Mouse (Mus musculus): ENCODE measurements around the gene Txndc9. TPM values are rescaled to one million over a fixed set of nuclear protein-coding genes. Genes with fewer than 3 reads are reported as not detected.

Gene Txndc9
- polyA plus RNA-seq, 1 experiment from 2014 or later = 173 TPM

GRCm38 (mm10) chr1:37965571-37965970, 32.1 kb downstream of the Txndc9 start:
- Histone ChIP-seq H3K4me3 (no peak overlapping the region), H3K27ac (replicated peaks) (no peak overlapping the region), H3K4me1 (replicated peaks) (no peaks in the 10 kb centered on the region), H3K36me3 (no peaks in the 10 kb centered on the region), H3K27me3 (no peaks in the 10 kb centered on the region), H3K9me3 (no peaks in the 10 kb centered on the region), H3K4me2 (no peak overlapping the region), H3K9ac (no peak overlapping the region)
- 41% methylated on average over 10 of the region's 10 CpGs for WGBS
- ATAC-seq (ENCODE audit: low read depth) = no peak

GRCm38 (mm10) chr1:37959486-37959885, 38.2 kb downstream of the Txndc9 start:
- 59% methylated on average over 5 of the region's 5 CpGs for WGBS
- Histone ChIP-seq H3K9ac (no peak overlapping the region), H3K4me3 (no peak overlapping the region), H3K36me3 (no peaks in the 10 kb centered on the region), H3K4me2 (no peak overlapping the region), H3K4me1 (replicated peaks) (0 out of 2 replicates have a peak, but pooled peaks cover 7% of the 10 kb centered on the region), H3K27ac (replicated peaks) (no peak overlapping the region), H3K9me3 (no peaks in the 10 kb centered on the region), H3K27me3 (no peaks in the 10 kb centered on the region)
- no peak for ATAC-seq (ENCODE audit: low read depth)

DNA sequence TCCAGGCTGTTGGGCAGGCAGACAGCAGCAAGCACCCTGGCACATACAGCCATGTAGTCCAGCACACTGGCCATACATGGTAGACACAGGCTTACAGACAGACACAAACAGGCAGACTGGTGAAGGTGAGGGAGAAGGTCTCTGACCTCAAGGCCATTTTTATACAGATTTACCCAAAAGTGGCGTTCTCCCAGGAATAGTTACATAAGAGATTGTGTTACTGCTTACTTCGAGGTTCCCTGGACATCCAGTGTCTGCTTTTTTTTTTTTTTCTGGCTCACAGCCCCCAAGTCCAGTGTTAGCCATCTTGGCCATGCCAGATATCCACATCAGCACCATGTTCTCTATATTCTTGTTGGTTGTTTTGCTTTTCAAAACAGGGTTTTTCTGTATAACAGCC, 39.2 kb downstream of the Txndc9 start:
- 82% methylated on average over 2 of the region's 2 CpGs for WGBS
- ATAC-seq (ENCODE audit: low read depth) = no peak
- no peak overlapping the region for H3K27ac ChIP-seq (replicated peaks)

DNA sequence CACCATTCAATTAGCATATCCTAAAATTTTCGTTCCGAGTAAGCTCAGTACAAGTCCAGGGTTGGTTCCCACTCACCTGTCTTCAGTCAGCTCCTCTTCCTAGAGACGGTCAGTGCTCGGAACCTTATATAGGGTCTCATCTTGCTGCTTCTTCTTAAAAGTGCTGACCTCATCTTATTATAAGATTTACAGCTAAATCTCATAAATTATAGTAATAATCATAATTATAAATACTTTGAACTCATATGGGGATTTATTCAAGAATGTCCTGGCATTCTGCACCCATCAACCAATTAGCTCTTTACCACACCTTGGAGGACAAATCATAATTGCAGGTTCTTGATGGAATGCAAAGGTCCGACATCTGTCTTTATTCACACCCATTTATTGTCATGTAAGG, 40.0 kb downstream of the Txndc9 start, which contains the start of gene Lyg1:
Gene Lyg1 (minus strand): TSS at position 101 of the 400 bp plus-strand sequence.
- Histone ChIP-seq H3K27ac (replicated peaks) (no peak within 1 kb of the TSS), H3K27me3 (no peaks in the 10 kb centered on the region), H3K9ac (no peak within 1 kb of the TSS), H3K4me3 (no peak within 1 kb of the TSS), H3K9me3 (no peaks in the 10 kb centered on the region), H3K4me1 (replicated peaks) (0 out of 2 replicates have a peak, but pooled peaks cover 7% of the 10 kb centered on the region), H3K36me3 (no peaks in the 10 kb centered on the region), H3K4me2 (no peak within 1 kb of the TSS)
- 82% methylated on average over 5 of the region's 5 CpGs for WGBS
- ATAC-seq (ENCODE audit: low read depth) = no peak

More for the DNA sequence above, 39.2 kb downstream of the Txndc9 start:
- Histone ChIP-seq H3K9me3 (no peaks in the 10 kb centered on the region), H3K27me3 (no peaks in the 10 kb centered on the region), H3K4me2 (no peak overlapping the region), H3K9ac (no peak overlapping the region), H3K36me3 (no peaks in the 10 kb centered on the region), H3K4me3 (no peak overlapping the region), H3K4me1 (replicated peaks) (0 out of 2 replicates have a peak, but pooled peaks cover 7% of the 10 kb centered on the region)

- H3K27ac ChIP-seq (replicated peaks) = no peak overlapping the region
- peak; percentile 72; the same call in 1 of the 2 replicates for ATAC-seq (ENCODE audit: low read depth)
These were observed 40.8 kb downstream of the Txndc9 start for GRCm38 (mm10) chr1:37956690-37957431.

GRCm38 (mm10) chr1:37955251-37955650, 42.4 kb downstream of the Txndc9 start:
- 0 out of 2 replicates have a peak, but pooled peaks cover 7% of the 10 kb centered on the region for H3K4me1 ChIP-seq (replicated peaks)
- ATAC-seq (ENCODE audit: low read depth) = no peak
- no peaks in the 10 kb centered on the region for H3K27me3 ChIP-seq
- H3K27ac ChIP-seq (replicated peaks) = no peak overlapping the region
- WGBS = 85% methylated on average over 2 of the region's 2 CpGs
- no peak overlapping the region for H3K4me3 ChIP-seq
- no peak overlapping the region for H3K9ac ChIP-seq
- H3K4me2 ChIP-seq = no peak overlapping the region
- H3K36me3 ChIP-seq = no peaks in the 10 kb centered on the region
- no peaks in the 10 kb centered on the region for H3K9me3 ChIP-seq

More at GRCm38 (mm10) chr1:37956690-37957431, 40.8 kb downstream of the Txndc9 start:
- H3K4me3 ChIP-seq = no peak overlapping the region
- no peaks in the 10 kb centered on the region for H3K36me3 ChIP-seq
- 0 out of 2 replicates have a peak, but pooled peaks cover 7% of the 10 kb centered on the region for H3K4me1 ChIP-seq (replicated peaks)
- H3K9ac ChIP-seq = no peak overlapping the region
- H3K9me3 ChIP-seq = no peaks in the 10 kb centered on the region
- WGBS = 22% methylated on average over 3 of the region's 3 CpGs
- no peaks in the 10 kb centered on the region for H3K27me3 ChIP-seq
- H3K4me2 ChIP-seq = no peak overlapping the region

DNA sequence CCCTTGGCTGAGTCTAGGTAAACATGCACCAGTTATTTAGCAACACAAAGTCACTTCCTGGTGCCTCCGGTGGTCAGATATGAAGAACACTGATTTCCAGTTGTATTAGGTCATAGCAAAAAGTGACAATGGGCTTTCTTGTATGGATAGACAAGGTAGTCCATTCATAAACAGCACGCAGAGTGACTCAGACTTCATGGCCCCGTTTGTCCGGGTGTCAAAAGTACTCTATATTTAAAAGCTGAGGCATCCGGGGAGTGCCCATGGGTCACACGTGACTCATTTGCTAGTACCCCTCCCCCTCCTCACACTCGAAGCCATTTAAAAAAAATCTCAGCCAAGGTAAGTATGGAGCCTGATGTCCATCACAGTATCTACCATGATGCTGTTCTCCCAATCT, 42.9 kb downstream of the Txndc9 start:
- no peaks in the 10 kb centered on the region for H3K27me3 ChIP-seq
- no peak overlapping the region for H3K27ac ChIP-seq (replicated peaks)
- H3K4me2 ChIP-seq = no peak overlapping the region
- WGBS = 86% methylated on average over 7 of the region's 7 CpGs
- no peaks in the 10 kb centered on the region for H3K36me3 ChIP-seq
- no peak for ATAC-seq (ENCODE audit: low read depth)
- H3K4me1 ChIP-seq (replicated peaks) = 0 out of 2 replicates have a peak, but pooled peaks cover 7% of the 10 kb centered on the region
- H3K9me3 ChIP-seq = no peaks in the 10 kb centered on the region
- no peak overlapping the region for H3K4me3 ChIP-seq
- H3K9ac ChIP-seq = no peak overlapping the region

GRCm38 (mm10) chr1:37948906-37949305, 48.8 kb downstream of the Txndc9 start:
- ATAC-seq (ENCODE audit: low read depth) = no peak
- Histone ChIP-seq H3K27me3 (no peaks in the 10 kb centered on the region), H3K4me1 (replicated peaks) (no peaks in the 10 kb centered on the region), H3K27ac (replicated peaks) (no peak overlapping the region), H3K4me2 (no peak overlapping the region), H3K4me3 (no peak overlapping the region), H3K9me3 (no peaks in the 10 kb centered on the region), H3K9ac (no peak overlapping the region), H3K36me3 (no peaks in the 10 kb centered on the region)
- WGBS = 81% methylated on average over 2 of the region's 2 CpGs

Other genes with a start within 250 kb of the Txndc9 start
- gene Tsga10, start 131.5 kb downstream of the Txndc9 start, polyA plus RNA-seq (2015; fragmentation: Nextera tagmentation; extraction: Ambion mirVana) = 19.1 and 20.6 TPM in 2 replicates
- gene Lipt1, start 126.2 kb downstream of the Txndc9 start, polyA plus RNA-seq (2015; fragmentation: Nextera tagmentation; extraction: Ambion mirVana) = 6.9 and 8.7 TPM in 2 replicates
- gene Mitd1, start 107.5 kb downstream of the Txndc9 start, polyA plus RNA-seq (2015; fragmentation: Nextera tagmentation; extraction: Ambion mirVana) = 16.0 and 17.1 TPM in 2 replicates
- 260 and 271 TPM in 2 replicates for gene Mrpl30, start 107.4 kb downstream of the Txndc9 start, polyA plus RNA-seq (2015; fragmentation: Nextera tagmentation; extraction: Ambion mirVana)
- not detected in 2 replicates for gene Lyg2, start 81.4 kb downstream of the Txndc9 start, polyA plus RNA-seq (2015; fragmentation: Nextera tagmentation; extraction: Ambion mirVana)
- gene Lyg1, start 40.1 kb downstream of the Txndc9 start, polyA plus RNA-seq (2015; fragmentation: Nextera tagmentation; extraction: Ambion mirVana) = not detected in 2 replicates
- gene Eif5b, start 117 bp upstream of the Txndc9 start, polyA plus RNA-seq (2015; fragmentation: Nextera tagmentation; extraction: Ambion mirVana) = 24.1 and 26.0 TPM in 2 replicates
- gene Rev1, start 131.9 kb upstream of the Txndc9 start, polyA plus RNA-seq (2015; fragmentation: Nextera tagmentation; extraction: Ambion mirVana) = 33.7 and 46.4 TPM in 2 replicates